Mouse (Mus musculus) lung, embryonic 16.5 days (tissue): ENCODE data around the gene Aldh3b3. TPM values are rescaled to one million over a fixed set of nuclear protein-coding genes. Genes with fewer than 3 reads are reported as not detected.

Source experiments
- ATAC-seq: fragments of 200-750 bp; cut with Nextera tagmentation; 2 replicates; pipeline ENCODE4 v1.8.0; 2017; ENCODE audit warnings: low read depth, mild to moderate bottlenecking, moderate library complexity
- H3K27ac ChIP-seq: fragments of 300-500 bp; sonication (generic); 2 replicates; pipeline ENCODE4 v1.5.1; 2014; ENCODE audit warnings: mild to moderate bottlenecking, control low read depth, low read length
- H3K27me3 ChIP-seq: fragments of 300-500 bp; sonication (generic); 2 replicates; pipeline ENCODE4 v1.6.1; 2014; ENCODE audit warnings: low read depth, low read length, mixed read lengths; ENCODE audit not compliant: control insufficient read depth, insufficient read depth
- H3K36me3 ChIP-seq: fragments of 300-500 bp; sonication (generic); 2 replicates; pipeline ENCODE4 v1.6.1; 2014; ENCODE audit warnings: low read length; ENCODE audit not compliant: control insufficient read depth, insufficient read depth
- H3K4me1 ChIP-seq: fragments of 300-500 bp; sonication (generic); replicated peaks from 2 replicates; pipeline ENCODE4 v1.6.1; 2014; ENCODE audit warnings: low read length, mixed read lengths; ENCODE audit not compliant: control insufficient read depth, insufficient read depth
- H3K4me2 ChIP-seq: fragments of 300-500 bp; sonication (generic); 2 replicates; pipeline ENCODE4 v1.6.1; 2014; ENCODE audit warnings: low read depth, low read length, control low read depth
- H3K4me3 ChIP-seq: fragments of 300-500 bp; sonication (generic); 2 replicates; pipeline ENCODE4 v1.5.1; 2014; ENCODE audit warnings: mild to moderate bottlenecking, low read length, control low read depth
- H3K9ac ChIP-seq: fragments of 300-500 bp; sonication (generic); 2 replicates; pipeline ENCODE4 v1.6.1; 2014; ENCODE audit warnings: low read length, control low read depth
- H3K9me3 ChIP-seq: fragments of 300-500 bp; sonication (generic); 2 replicates; pipeline ENCODE4 v1.6.1; 2016; ENCODE audit warnings: low read length; ENCODE audit not compliant: control insufficient read depth
- WGBS: fragments of 180-500 bp; shearing (Covaris S2); extraction: QIAGEN DNeasy Blood & Tissue Kit; methylation state at CpG from one replicate; pipeline ENCODE4 v1.1.7; 2014; 5-methylcytosine and 5-hydroxymethylcytosine counted together
- polyA plus RNA-seq: library from polyadenylated mRNA; unstranded; fragments of >200 nt; fragmentation: Nextera tagmentation; extraction: Ambion mirVana; gene quantifications from 2 replicates; pipeline ENCODE4 v1.2.1, GENCODE M21; 2015

The Aldh3b3 gene
- polyA plus RNA-seq, 1 experiment from 2014 or later = 0.18 TPM

DNA sequence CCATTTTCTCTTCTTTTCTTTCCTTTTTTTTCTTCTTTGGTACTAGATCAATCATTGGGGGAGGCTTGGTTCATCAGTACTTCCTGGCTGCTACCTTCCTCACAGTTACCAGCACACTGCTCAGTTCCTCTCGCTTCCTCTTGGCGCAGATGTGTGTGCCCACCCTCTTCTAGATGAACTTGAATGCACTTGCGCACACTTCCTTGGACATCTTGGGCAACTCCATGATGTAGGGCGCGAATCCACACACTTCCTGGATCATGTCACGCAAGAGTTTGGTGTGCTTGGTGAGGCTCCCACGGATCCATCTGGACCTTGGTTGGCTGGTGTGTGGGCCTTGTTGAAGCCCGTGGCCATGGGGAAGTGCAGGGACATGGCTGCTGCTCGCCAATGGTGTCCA lies 26.7 kb upstream of the Aldh3b3 start:
- peaks cover 29% of the 10 kb centered on the region for H3K4me1 ChIP-seq
- H3K27ac ChIP-seq = no peak overlapping the region
- H3K4me2 ChIP-seq = no peak overlapping the region
- H3K27me3 ChIP-seq = no peaks in the 10 kb centered on the region
- ATAC-seq = no peak
- no peak overlapping the region for H3K9ac ChIP-seq
- 80% methylated on average over 9 of the region's 9 CpGs for WGBS
- no peaks in the 10 kb centered on the region for H3K36me3 ChIP-seq
- H3K9me3 ChIP-seq = no peaks in the 10 kb centered on the region
- no peak overlapping the region for H3K4me3 ChIP-seq

DNA sequence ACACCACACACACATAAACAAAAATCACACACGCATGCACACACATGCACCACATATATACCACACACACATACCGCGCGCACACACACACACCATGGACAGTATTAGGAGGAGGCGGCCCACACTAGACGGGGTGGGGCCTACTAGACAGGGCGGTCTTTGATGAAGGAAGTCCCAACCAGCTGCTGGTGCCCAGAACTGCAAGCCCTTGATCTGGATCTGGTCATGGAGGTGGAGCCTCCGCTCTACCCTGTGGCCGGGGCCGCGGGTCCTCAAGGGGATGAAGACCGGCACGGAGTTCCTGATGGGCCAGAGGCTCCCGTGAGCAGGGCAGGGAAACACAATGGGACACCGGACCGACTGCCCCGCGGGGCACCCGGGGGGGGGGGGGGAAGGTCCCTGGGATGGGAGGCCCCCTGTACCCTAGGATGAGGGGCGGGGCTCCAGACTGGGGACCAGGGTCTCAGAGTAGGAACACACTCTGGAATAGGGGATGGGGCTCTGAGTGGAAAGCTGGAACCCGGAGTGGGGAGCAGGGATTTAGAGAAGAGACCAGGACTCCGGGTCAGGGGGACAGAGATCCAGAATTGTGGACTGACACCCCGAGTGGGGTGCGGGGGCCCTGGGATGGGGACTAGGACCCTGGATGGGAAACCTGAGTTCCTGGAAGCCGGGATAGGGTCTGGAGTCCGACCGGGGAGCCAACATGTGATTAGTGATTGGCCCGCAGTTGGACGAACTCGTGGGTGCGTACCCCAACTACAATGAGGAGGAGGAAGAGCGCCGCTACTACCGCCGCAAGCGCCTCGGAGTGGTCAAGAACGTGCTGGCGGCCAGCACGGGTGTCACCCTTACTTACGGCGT lies 23.2 kb upstream of the Aldh3b3 start, which contains the start of gene Unc93b1:
Gene Unc93b1, plus strand, starts transcription at position 155 of the 864 bp plus-strand sequence.
- 4% methylated on average over 42 of the region's 42 CpGs for WGBS

DNA sequence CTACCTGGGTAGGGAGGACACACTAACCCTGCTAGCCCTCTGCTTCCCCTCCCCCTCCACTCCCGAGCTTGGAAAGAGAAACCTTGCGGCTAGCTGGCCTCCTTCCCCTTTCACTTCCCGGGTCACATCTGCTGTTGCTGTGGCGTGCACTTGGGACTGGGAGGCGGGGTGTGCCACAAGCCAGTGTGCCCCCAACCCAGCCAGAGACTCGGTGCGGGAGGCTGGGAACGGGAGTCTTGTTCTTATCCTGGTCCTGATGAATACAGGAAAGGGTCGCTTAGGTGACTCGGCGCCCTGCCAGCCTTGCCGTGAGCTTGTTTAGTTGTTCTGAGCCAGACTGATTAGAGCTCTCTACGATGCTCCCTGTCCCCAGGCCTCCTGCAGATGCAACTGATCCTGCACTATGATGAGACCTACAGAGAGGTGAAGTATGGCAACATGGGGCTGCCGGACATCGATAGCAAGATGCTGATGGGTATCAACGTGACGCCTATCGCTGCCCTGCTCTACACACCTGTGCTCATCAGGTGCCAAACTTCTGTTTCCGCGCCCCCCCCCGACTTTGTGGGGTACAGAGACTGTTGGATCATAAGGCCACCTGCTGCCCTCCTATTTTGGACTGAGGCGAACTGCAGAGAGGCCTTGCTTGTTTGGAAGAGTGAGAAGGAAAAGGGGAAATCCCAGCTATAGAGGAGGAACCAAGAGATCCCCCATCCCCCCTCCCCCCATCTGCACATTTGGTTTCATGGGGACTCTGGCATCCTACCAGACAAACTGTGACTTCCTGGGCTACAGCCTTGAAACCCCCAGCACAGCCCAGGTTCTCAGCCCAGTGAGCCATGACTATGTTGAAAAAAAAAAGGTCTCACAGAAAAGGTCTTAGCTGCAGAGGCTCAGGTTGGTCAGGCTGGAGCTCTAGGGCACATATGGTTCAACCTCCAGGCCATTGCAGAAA lies 22.3 kb upstream of the Aldh3b3 start:
- ATAC-seq = peak; percentile 35
- peak overlapping the region; percentile 84 for H3K4me2 ChIP-seq
- H3K9me3 ChIP-seq = no peaks in the 10 kb centered on the region
- no peak overlapping the region for H3K27ac ChIP-seq
- H3K4me1 ChIP-seq = peaks cover 8% of the 10 kb centered on the region
- H3K4me3 ChIP-seq = peak overlapping the region; percentile 50
- peak overlapping the region; percentile 67 for H3K9ac ChIP-seq
- no peaks in the 10 kb centered on the region for H3K27me3 ChIP-seq
- WGBS = 7% methylated on average over 22 of the region's 22 CpGs
- H3K36me3 ChIP-seq = no peaks in the 10 kb centered on the region

More for the DNA sequence above, 23.2 kb upstream of the Aldh3b3 start, which contains the start of gene Unc93b1:
- Histone ChIP-seq H3K9me3 (no peaks in the 10 kb centered on the region), H3K4me1 (peaks cover 14% of the 10 kb centered on the region), H3K27ac (no peak within 1 kb of the TSS), H3K36me3 (no peaks in the 10 kb centered on the region), H3K9ac (peak within 1 kb of the TSS; percentile 67), H3K4me2 (peak within 1 kb of the TSS; percentile 84), H3K27me3 (no peaks in the 10 kb centered on the region), H3K4me3 (peak within 1 kb of the TSS; percentile 50)
- peak; percentile 91 for ATAC-seq

DNA sequence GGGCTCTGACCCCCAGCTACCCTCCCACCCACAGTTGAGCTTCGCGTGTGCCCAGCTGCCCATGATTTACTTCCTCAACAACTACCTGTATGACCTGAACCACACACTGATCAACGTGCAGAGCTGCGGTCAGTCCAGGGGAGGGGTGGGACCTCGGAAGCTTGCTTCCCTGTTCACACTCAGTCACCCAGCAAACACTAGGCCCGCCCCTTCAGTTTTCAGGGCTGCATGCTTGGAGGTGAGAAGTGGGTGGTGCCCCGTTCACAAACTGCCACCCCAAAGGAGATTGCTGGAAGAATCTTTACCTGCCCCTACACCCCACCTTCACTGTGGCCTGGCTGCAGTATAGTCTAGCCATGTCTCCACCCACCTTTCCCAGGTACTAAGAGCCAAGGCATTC lies 16.1 kb upstream of the Aldh3b3 start:
- Histone ChIP-seq H3K4me2 (no peak overlapping the region), H3K27me3 (no peaks in the 10 kb centered on the region), H3K4me3 (no peak overlapping the region), H3K9me3 (no peaks in the 10 kb centered on the region), H3K36me3 (no peaks in the 10 kb centered on the region), H3K9ac (no peak overlapping the region), H3K4me1 (0 out of 2 replicates have a peak, but pooled peaks cover 3% of the 10 kb centered on the region), H3K27ac (no peak overlapping the region)
- ATAC-seq = no peak
- 78% methylated on average over 7 of the region's 7 CpGs for WGBS

DNA sequence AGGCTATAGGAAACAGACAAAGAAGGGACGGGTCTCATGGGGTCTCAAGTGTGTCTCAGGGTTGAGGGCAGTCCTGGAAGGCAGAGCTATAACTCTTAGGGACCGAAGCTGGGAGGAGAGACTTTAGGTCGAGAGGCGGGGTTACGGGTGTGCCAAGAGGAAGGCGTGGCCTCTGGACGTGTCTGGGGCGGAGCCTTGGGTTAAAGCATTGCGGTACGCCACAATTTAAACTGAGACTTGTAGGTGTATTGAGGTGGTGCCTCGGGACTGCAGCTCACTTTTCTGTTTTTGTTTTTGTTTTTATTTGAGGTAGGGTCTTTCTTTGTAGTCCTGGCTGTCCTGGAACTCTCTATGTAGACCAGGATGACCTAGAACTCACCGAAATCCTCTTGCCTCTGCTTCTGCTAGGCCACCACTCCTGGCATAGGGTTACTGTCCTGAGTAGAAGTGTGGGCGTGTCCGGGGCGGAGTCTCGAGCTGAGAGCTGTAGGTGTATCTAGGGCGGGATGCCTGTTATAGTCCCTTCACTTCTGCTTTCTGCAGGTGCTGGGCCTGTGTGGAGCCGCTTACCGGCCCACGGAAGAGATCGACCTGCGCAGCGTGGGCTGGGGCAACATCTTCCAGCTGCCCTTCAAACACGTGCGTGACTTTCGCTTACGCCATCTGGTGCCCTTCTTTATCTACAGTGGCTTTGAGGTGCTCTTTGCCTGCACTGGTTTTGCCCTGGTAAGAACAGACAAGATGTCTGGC lies 15.3 kb upstream of the Aldh3b3 start:
- Histone ChIP-seq H3K4me2 (peak overlapping the region; percentile 49), H3K4me3 (peak overlapping the region; percentile 19; the same call in 1 of the 2 replicates), H3K36me3 (no peaks in the 10 kb centered on the region), H3K27ac (no peak overlapping the region), H3K9me3 (no peaks in the 10 kb centered on the region), H3K27me3 (no peaks in the 10 kb centered on the region), H3K4me1 (0 out of 2 replicates have a peak, but pooled peaks cover 3% of the 10 kb centered on the region), H3K9ac (0 out of 2 replicates have a peak overlapping the region, but pooled peaks have one; percentile 32)
- WGBS = 23% methylated on average over 27 of the region's 27 CpGs
- peak; percentile 55; the same call in 1 of the 2 replicates for ATAC-seq

DNA sequence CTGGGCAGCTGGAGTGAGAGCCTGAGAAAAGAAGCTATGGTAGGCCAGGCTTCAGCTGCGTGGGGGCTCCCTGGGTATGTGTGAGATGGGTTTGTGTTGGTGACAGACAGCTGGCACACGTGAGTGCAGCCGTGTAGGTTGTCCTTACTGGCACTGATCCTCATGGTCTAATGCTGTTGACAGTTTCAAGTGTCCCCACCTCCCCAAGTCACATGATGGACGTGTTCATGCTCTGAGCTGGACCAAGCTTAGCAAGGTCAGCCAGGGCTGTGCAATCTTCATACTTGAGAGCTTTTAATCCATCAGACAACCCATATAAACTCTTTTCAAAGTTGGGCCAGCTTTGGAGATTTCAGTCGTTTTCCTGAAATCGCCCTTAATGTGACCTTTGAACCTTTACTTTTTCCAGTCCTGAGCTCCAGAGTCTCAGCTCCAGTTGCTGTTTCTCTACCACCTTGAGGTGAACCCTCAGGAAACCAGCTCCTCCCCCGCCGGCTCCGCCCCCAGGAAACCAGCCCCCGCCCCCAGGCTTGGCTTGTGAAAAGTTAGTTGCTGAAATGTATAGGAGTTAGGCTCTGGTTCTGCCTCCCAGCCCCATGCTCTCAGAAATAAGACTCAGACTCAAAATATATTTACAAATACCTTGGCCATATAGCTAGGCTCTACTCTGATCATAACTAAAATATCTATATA lies 12.4 kb upstream of the Aldh3b3 start:
- Histone ChIP-seq H3K9ac (no peak overlapping the region), H3K27me3 (no peaks in the 10 kb centered on the region), H3K4me3 (no peak overlapping the region), H3K9me3 (no peaks in the 10 kb centered on the region), H3K4me2 (no peak overlapping the region), H3K36me3 (no peaks in the 10 kb centered on the region), H3K4me1 (0 out of 2 replicates have a peak, but pooled peaks cover 3% of the 10 kb centered on the region), H3K27ac (no peak overlapping the region)
- ATAC-seq = no peak
- 20% methylated on average over 10 of the region's 10 CpGs for WGBS

DNA sequence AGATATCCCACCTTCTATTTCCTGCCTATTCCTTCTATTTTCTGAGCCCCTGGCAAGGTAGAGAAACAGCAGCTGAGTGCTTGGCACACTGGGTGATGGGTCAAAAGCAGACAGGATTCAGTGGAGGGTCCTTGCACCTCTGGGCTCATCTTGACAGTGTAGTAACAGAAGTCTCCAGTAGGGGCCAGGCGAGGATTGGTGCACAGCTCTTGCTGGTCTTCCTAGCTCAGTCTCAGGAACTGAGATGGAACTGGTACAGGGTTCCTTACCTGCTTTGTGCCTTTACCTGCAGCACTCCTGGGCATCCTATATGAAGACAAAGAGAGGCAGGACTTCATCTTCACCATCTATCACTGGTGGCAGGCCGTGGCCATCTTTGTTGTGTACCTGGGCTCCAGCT lies 11.7 kb upstream of the Aldh3b3 start:
- WGBS = 17% methylated on average over 2 of the region's 2 CpGs
- H3K4me2 ChIP-seq = no peak overlapping the region
- H3K36me3 ChIP-seq = no peaks in the 10 kb centered on the region
- H3K27me3 ChIP-seq = no peaks in the 10 kb centered on the region
- peak; percentile 73; the same call in 1 of the 2 replicates for ATAC-seq
- H3K9ac ChIP-seq = no peak overlapping the region
- no peak overlapping the region for H3K4me3 ChIP-seq
- no peaks in the 10 kb centered on the region for H3K9me3 ChIP-seq
- H3K4me1 ChIP-seq = 0 out of 2 replicates have a peak, but pooled peaks cover 3% of the 10 kb centered on the region
- H3K27ac ChIP-seq = no peak overlapping the region

DNA sequence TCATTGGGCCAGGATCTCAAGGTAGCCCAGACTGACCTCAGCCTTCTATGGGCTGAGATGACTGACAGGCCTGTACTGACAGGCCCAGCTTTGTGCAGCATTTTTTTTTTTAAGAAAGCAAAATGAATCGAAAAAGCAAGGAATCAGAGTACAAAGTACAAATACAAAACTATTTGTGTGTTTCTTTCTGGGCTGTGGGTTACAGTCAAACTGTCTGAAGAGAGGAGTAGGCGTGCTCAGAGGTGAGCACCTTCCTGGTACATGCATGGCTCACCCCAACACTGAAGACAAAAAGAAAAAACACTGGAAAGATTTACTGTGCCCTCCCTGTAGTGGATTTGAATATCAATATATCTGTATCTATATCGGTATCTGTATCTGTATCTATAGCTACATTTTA lies 10.6 kb upstream of the Aldh3b3 start:
- no peak overlapping the region for H3K4me2 ChIP-seq
- H3K4me1 ChIP-seq = 0 out of 2 replicates have a peak, but pooled peaks cover 3% of the 10 kb centered on the region
- H3K4me3 ChIP-seq = no peak overlapping the region
- H3K9me3 ChIP-seq = no peaks in the 10 kb centered on the region
- no peaks in the 10 kb centered on the region for H3K36me3 ChIP-seq
- H3K27ac ChIP-seq = no peak overlapping the region
- 73% methylated on average over 3 of the region's 3 CpGs for WGBS
- H3K27me3 ChIP-seq = no peaks in the 10 kb centered on the region
- ATAC-seq = no peak
- no peak overlapping the region for H3K9ac ChIP-seq
